Mouse (Mus musculus) testis, adult 2 months (tissue): ENCODE measurements around the gene Mapk14. TPM values are rescaled to one million over a fixed set of nuclear protein-coding genes. Genes with fewer than 3 reads are reported as not detected.

Source experiments
- H3K27ac ChIP-seq: fragments of 200-500 bp; 2 replicates; pipeline ENCODE4 v1.5.1; 2012; ENCODE audit warnings: low read depth, low read length; ENCODE audit not compliant: control insufficient read depth, insufficient read depth
- H3K27me3 ChIP-seq: fragments of 200-500 bp; 2 replicates; pipeline ENCODE4 v1.6.1; 2012; ENCODE audit warnings: mild to moderate bottlenecking, low read length, moderate library complexity; ENCODE audit not compliant: control insufficient read depth, insufficient read depth
- H3K36me3 ChIP-seq: fragments of 200-500 bp; 2 replicates; pipeline ENCODE4 v1.6.1; 2012; ENCODE audit warnings: mild to moderate bottlenecking, low read length; ENCODE audit not compliant: control insufficient read depth, insufficient read depth
- H3K4me1 ChIP-seq: fragments of 200-500 bp; 2 replicates; pipeline ENCODE4 v1.6.1; 2012; ENCODE audit warnings: low read length; ENCODE audit not compliant: control insufficient read depth, insufficient read depth
- H3K4me3 ChIP-seq: fragments of 200-500 bp; 2 replicates; pipeline ENCODE4 v1.5.1; 2012; ENCODE audit warnings: low read depth, mild to moderate bottlenecking, low read length, moderate library complexity, mixed read lengths; ENCODE audit not compliant: control insufficient read depth
- CTCF ChIP-seq: fragments of 200-500 bp; IDR thresholded peaks from 2 replicates; pipeline ENCODE4 v1.5.1; 2012; ENCODE audit warnings: low read depth, mild to moderate bottlenecking, inconsistent platforms, low read length, moderate library complexity; ENCODE audit not compliant: control insufficient read depth, insufficient read depth, insufficient replicate concordance
- POLR2A ChIP-seq: fragments of 200-500 bp; IDR thresholded peaks from 2 replicates; pipeline ENCODE4 v1.6.1; 2012; ENCODE audit warnings: low read depth, mild to moderate bottlenecking, inconsistent platforms, low read length, moderate library complexity; ENCODE audit not compliant: control insufficient read depth
- polyA plus RNA-seq: library from polyadenylated mRNA; depleted of rRNA; stranded (reverse); fragments of >200 nt; gene quantifications from 2 replicates; pipeline ENCODE4 v1.2.3, GENCODE M21; 2012

Gene Mapk14
- polyA plus RNA-seq, 1 experiment, result 14.2 TPM

DNA sequence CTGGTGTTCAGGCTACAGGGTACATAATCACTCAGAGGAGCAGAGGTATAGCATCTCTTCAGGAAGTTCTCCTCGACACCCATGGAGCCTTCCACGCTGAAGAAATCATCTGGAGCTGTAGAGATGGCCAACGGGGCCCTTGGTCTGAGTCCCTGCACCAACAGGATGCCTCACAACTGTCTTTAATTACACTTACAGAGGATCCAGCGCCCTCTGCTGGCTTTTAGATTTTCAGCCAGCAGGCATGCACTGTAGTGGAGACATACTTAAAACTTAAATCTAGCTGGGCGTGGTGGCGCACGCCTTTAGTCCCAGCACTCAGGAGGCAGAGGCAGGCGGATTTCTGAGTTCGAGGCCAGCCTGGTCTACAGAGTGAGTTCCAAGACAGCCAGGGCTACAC, 52.8 kb downstream of the Mapk14 start:
- H3K36me3 ChIP-seq, result no peaks in the 10 kb centered on the region; the same call in 1 of the 2 replicates
- no peaks in the 10 kb centered on the region for H3K4me1 ChIP-seq
- H3K4me3 ChIP-seq, result no peak overlapping the region
- H3K27me3 ChIP-seq, result no peaks in the 10 kb centered on the region
- no peak overlapping the region for H3K27ac ChIP-seq
- TF ChIP-seq CTCF (no peak), POLR2A (no peak)

DNA sequence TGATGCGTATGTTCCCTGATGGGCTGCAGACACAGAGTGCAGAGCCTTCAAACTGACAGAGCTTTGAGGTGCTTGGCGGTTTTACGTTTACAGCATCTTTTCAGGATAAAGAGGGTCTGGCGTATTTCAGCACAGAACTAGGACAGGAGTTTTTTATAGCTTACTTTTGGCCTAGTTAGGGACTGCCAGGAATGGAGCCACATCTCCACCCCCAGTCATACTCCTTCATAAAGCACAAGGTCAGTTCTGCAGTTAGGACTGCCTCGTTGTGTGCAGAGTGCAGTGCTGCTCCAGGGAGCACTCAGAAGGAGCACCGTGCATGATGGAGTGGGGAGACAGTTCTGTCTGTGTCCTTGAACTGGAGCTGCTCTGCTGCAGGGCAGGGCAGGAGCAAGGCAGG, 54.6 kb downstream of the Mapk14 start:
- Histone ChIP-seq H3K27ac (no peak overlapping the region), H3K27me3 (no peaks in the 10 kb centered on the region), H3K4me1 (no peaks in the 10 kb centered on the region), H3K4me3 (no peak overlapping the region), H3K36me3 (no peaks in the 10 kb centered on the region; the same call in 1 of the 2 replicates)
- TF ChIP-seq POLR2A (no peak), CTCF (no peak)

DNA sequence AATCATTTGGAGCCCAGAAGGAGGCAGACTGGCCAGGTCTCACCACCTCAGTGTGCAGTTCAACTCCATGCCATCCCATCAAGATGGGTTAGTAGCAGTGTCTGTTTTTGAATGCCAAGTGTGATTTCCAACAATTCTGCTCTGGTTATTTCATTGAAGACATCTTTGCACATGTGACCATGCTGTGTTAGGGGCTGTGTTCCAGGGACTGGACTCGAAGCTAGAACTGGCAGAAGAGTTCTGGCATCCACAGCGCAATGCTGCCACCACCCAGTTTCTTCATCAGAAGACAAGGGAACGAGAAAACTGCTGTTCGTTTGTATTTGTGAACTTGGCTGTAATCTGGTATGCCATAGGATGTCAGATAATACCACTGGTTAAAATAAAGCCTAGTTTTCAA, 56.9 kb downstream of the Mapk14 start:
- Histone ChIP-seq H3K36me3 (no peaks in the 10 kb centered on the region; the same call in 1 of the 2 replicates), H3K4me1 (no peaks in the 10 kb centered on the region), H3K27me3 (no peaks in the 10 kb centered on the region), H3K4me3 (no peak overlapping the region), H3K27ac (no peak overlapping the region)
- TF ChIP-seq CTCF, result no peak
- no peak for TF ChIP-seq POLR2A

DNA sequence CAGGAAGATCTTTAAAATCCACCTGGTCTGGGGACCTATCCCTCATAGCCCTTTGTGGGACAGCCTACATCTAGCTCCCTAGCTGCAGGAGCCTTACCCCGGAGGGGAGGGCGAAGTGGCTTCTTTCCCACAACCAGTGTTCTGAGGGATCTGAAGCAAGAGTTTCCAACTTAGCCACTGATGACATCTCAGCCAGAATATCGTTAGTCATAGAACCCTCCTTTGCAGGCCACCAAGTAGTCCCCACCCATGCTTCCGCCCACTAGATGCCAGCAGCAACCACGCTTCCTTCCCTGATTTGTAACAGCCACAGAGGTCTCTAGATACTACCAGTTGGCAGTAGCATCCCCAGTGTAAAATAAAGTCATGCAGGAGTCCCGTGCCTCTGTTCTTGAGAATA, 59.5 kb downstream of the Mapk14 start:
- peak overlapping the region; percentile 76 for H3K4me3 ChIP-seq
- H3K27me3 ChIP-seq, result no peaks in the 10 kb centered on the region
- TF ChIP-seq CTCF (no peak), POLR2A (no peak)
- H3K27ac ChIP-seq, result no peak overlapping the region
- no peaks in the 10 kb centered on the region; the same call in 1 of the 2 replicates for H3K36me3 ChIP-seq
- no peaks in the 10 kb centered on the region for H3K4me1 ChIP-seq

DNA sequence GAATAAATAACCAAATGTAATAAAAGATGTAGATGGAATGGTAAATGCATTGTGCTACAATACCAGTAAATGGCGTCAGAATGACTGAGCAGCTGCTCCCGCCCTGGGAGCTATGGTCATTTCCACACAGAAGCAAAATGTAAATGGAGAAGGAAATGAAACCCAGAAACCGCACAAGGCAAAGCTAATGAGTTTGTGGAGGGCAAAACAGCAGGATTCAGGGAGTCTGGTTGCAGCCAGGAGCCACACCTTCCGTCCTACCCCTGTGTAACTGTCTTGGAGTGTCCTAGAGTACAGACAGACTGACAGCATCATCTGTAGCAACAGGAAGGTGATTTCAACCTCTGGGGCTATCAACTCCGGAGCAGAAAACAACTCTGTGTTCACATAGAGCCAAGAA, 65.3 kb downstream of the Mapk14 start:
- Histone ChIP-seq H3K27me3 (no peaks in the 10 kb centered on the region), H3K4me1 (no peaks in the 10 kb centered on the region), H3K27ac (no peak overlapping the region), H3K36me3 (no peaks in the 10 kb centered on the region), H3K4me3 (no peak overlapping the region)
- TF ChIP-seq POLR2A (no peak), CTCF (no peak)

DNA sequence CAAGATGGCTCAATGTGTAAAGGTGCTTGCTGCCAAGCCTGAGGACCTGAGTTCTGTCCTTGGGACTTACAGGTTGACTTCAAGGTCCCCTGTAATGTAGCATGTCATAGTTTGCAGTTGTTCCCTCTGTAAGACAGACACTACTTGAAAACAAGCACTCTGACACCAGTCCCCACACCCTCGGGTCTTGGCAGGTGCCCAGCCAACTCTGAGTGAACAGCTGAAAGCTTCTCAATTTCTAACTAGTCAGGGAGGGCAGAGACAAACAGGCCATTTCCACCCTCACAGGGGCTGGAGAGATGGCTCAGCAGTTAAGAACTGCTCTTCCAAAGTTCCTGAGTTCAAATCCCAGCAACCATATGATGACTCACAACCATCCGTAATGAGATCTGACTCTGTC, 66.3 kb downstream of the Mapk14 start:
- Histone ChIP-seq H3K27ac (no peak overlapping the region), H3K36me3 (no peaks in the 10 kb centered on the region), H3K4me3 (no peak overlapping the region), H3K4me1 (no peaks in the 10 kb centered on the region), H3K27me3 (no peaks in the 10 kb centered on the region)
- TF ChIP-seq CTCF (no peak), POLR2A (no peak)

DNA sequence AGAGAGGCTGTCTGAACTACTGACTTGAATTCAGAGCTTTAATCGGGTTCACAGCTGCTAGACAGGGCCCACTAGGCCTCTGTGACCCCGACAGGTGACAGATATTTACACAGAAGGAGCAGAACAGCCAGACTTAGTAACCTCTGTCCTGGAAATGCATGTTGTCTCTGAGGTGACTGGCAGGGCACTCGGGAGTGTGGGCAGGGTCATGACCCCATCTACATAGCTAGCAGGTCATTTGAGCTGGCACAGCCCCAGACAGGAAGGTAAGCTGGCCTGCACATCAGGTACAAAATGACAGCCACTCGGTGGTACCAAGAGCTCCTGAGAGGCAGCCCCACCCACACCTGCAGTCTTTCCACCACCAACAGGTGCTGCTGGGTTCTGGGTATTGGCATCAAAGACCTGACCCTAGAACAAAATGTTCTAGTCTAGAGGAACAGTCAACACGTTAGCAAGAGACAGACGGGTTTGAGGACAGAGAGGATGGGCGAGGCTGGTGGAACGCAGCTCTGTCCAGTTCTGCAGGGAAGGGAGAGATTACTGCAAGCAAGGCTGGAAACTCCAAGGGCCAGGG, 69.7 kb downstream of the Mapk14 start:
- no peak overlapping the region for H3K4me3 ChIP-seq
- H3K36me3 ChIP-seq, result no peaks in the 10 kb centered on the region
- no peaks in the 10 kb centered on the region for H3K4me1 ChIP-seq
- H3K27ac ChIP-seq, result no peak overlapping the region
- TF ChIP-seq CTCF, result no peak
- no peak for TF ChIP-seq POLR2A
- no peaks in the 10 kb centered on the region for H3K27me3 ChIP-seq

DNA sequence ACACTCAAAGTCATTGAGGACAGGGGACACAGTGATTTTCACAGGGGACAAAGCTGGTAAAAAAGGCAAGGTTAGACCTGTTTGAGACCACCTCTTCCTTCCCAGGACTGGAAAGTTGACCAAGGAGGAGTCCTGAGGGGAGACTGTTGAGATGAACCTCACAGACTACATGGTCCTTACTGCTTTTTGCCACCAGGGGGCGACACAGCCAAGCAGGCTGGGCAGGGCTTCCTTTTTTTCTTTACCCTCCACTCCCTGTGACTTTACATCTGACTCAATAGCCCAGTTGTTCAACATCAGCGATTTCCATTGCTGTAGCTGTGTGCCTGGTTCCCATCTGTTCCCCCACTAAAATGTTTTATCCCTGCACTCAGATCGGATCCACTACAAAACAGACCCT, 70.7 kb downstream of the Mapk14 start:
- no peak overlapping the region for H3K27ac ChIP-seq
- no peaks in the 10 kb centered on the region for H3K4me1 ChIP-seq
- no peaks in the 10 kb centered on the region for H3K27me3 ChIP-seq
- no peak for TF ChIP-seq POLR2A
- TF ChIP-seq CTCF, result peak; percentile 91
- no peaks in the 10 kb centered on the region for H3K36me3 ChIP-seq
- H3K4me3 ChIP-seq, result no peak overlapping the region
